Mouse (Mus musculus) heart, postnatal 0 days (tissue): Measurements from ENCODE around the gene Methig1.

ENCODE experiments used
- CTCF ChIP-seq: IDR thresholded peaks from 2 replicates; pipeline ENCODE4 v1.5.1; 2016; ENCODE audit warnings: antibody characterized with exemption, control low read depth, low read depth
- EP300 ChIP-seq: IDR thresholded peaks from 2 replicates; pipeline ENCODE4 v1.6.1; 2016; ENCODE audit warnings: antibody characterized with exemption, low read depth

DNA sequence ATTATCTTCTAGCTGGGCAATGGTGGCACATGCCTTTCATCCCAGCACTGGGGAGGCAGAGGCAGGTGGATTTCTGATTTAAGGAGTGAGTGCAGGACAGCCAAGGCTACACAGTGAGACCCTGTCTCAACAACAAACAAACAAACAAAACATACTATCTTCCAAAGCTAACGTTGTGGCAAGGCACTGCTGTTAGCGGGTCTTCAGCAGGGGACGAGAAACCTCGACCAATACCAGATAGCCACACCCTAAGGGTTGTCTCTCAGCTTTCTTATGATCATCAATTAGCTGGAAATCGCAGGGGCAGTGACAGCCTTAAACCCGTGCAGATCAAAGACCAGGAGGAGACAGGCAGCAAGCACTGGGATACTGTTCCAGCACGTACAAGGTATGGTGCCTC is 11.3 kb downstream of the Methig1 start, which contains the start of gene Higd1c:
- no peak for TF ChIP-seq CTCF
- TF ChIP-seq EP300 = no peak
